Mouse (Mus musculus): ENCODE results near the gene Klk1b16.
"Not testable (repeated sequence)": the region's sequence is repeated elsewhere in the genome, so short reads cannot be mapped to it uniquely, and the experiment has no call there.

- TF ChIP-seq GABPA (IDR thresholded peaks at IDR 0.05; ENCODE audit: low read depth, low read length); CTCF (IDR thresholded peaks at IDR 0.05 in 2 of 3, conservative IDR thresholded peaks at IDR 0.05 in 1 of 3; ENCODE audit: control insufficient read depth in 1 of 3, insufficient read depth in 1 of 3, low read depth in 2 of 3, low read length in 3 of 3, poor library complexity in 1 of 3, severe bottlenecking in 1 of 3); JUND (IDR thresholded peaks at IDR 0.05; ENCODE audit: low read depth, low read length); POLR2A (IDR thresholded peaks at IDR 0.05; ENCODE audit: control insufficient read depth in 1 of 2, insufficient read depth in 1 of 2, low read depth in 1 of 2, low read length in 2 of 2, poor library complexity in 1 of 2); ZC3H11A (IDR thresholded peaks at IDR 0.05; ENCODE audit: low read depth, low read length); HCFC1 (IDR thresholded peaks at IDR 0.05; ENCODE audit: low read depth, low read length); UBTF (IDR thresholded peaks at IDR 0.05; ENCODE audit: borderline replicate concordance, insufficient read depth, low read depth, low read length); RAD21 (IDR thresholded peaks at IDR 0.05; ENCODE audit: low read depth, low read length); MAFK (IDR thresholded peaks at IDR 0.05; ENCODE audit: borderline replicate concordance, low read depth, low read length); RCOR1 (IDR thresholded peaks at IDR 0.05; ENCODE audit: low read depth, low read length); ZMIZ1 (IDR thresholded peaks at IDR 0.05; ENCODE audit: low read depth, low read length): not testable (repeated sequence)
These were observed 51.4 kb downstream of the Klk1b16 start, which contains the start of gene Klk1b24 for GRCm38 (mm10) chr7:44187936-44188335.
